Mouse (Mus musculus) liver, adult 2 months (tissue): Measurements from ENCODE around the gene Sh3rf1. TPM values are rescaled to one million over a fixed set of nuclear protein-coding genes. Genes with fewer than 3 reads are reported as not detected.

Experiments
- DNase-seq: peaks from one replicate; pipeline ENCODE4 v3.0.0-alpha.2; 2011; ENCODE audit warnings: low read depth, low spot score; ENCODE audit errors: extremely low read depth
- H3K27ac ChIP-seq: fragments of 200-500 bp; replicated peaks from 2 replicates; pipeline ENCODE4 v1.5.1; 2012; ENCODE audit warnings: low read depth, mild to moderate bottlenecking, control low read depth, inconsistent platforms, low read length; ENCODE audit not compliant: insufficient read depth
- H3K27me3 ChIP-seq: fragments of 200-500 bp; 2 replicates; pipeline ENCODE4 v1.6.1; 2012; ENCODE audit warnings: mild to moderate bottlenecking, moderate library complexity, low read length, inconsistent platforms; ENCODE audit not compliant: control insufficient read depth, insufficient read depth
- H3K36me3 ChIP-seq: fragments of 200-500 bp; 2 replicates; pipeline ENCODE4 v1.6.1; 2012; ENCODE audit warnings: low read length, inconsistent platforms; ENCODE audit not compliant: control insufficient read depth, insufficient read depth
- H3K4me1 ChIP-seq: fragments of 200-500 bp; 2 replicates; pipeline ENCODE4 v1.6.1; 2011; ENCODE audit warnings: low read length; ENCODE audit not compliant: control insufficient read depth, insufficient read depth
- H3K4me3 ChIP-seq: fragments of 200-500 bp; 2 replicates; pipeline ENCODE4 v1.5.1; 2011; ENCODE audit warnings: low read depth, mild to moderate bottlenecking, control low read depth, low read length, moderate library complexity; ENCODE audit not compliant: insufficient read depth
- H3K79me2 ChIP-seq: fragments of 200-500 bp; 2 replicates; pipeline ENCODE4 v1.6.1; 2012; ENCODE audit warnings: inconsistent platforms, mild to moderate bottlenecking, low read length, moderate library complexity; ENCODE audit not compliant: control insufficient read depth, insufficient read depth
- H3K9ac ChIP-seq: fragments of 200-500 bp; 2 replicates; pipeline ENCODE4 v1.6.1; 2012; ENCODE audit warnings: low read depth, mild to moderate bottlenecking, control low read depth, inconsistent platforms, low read length
- CTCF ChIP-seq: fragments of 200-500 bp; IDR thresholded peaks from 2 replicates; pipeline ENCODE4 v1.5.1; 2011; ENCODE audit warnings: low read depth, low read length, control low read depth
- POLR2A ChIP-seq: fragments of 200-500 bp; IDR thresholded peaks from 2 replicates; pipeline ENCODE4 v1.6.1; 2011; ENCODE audit warnings: low read length, control low read depth; ENCODE audit not compliant: insufficient read depth; ENCODE audit errors: extremely low read depth
- WGBS: fragments of 180-500 bp; shearing (Covaris S2); methylation state at CpG from one replicate; pipeline ENCODE4 v1.1.7; 2018; 5-methylcytosine and 5-hydroxymethylcytosine counted together
- polyA plus RNA-seq: library from polyadenylated mRNA; depleted of rRNA; stranded (reverse); fragments of >200 nt; gene quantifications from 2 replicates; pipeline ENCODE4 v1.2.3, GENCODE M21; 2012
- total RNA-seq: library from RNA; depleted of rRNA; stranded (reverse); fragments of >200 nt; gene quantifications from 2 replicates; pipeline ENCODE4 v1.2.3, GENCODE M21; 2014

Sh3rf1 gene
- total and polyA plus RNA-seq, 2 experiments, result 1.6 to 1.8 TPM

- Histone ChIP-seq H3K4me1 (no peaks in the 10 kb centered on the region), H3K27me3 (no peaks in the 10 kb centered on the region), H3K9ac (no peak overlapping the region), H3K79me2 (no peaks in the 10 kb centered on the region), H3K4me3 (no peak overlapping the region), H3K36me3 (no peaks in the 10 kb centered on the region), H3K27ac (no peak overlapping the region)
- 54% methylated on average over 8 of the region's 8 CpGs for WGBS
- TF ChIP-seq POLR2A (no peak), CTCF (no peak)
- no peak for DNase-seq
These were observed 204.4 kb downstream of the Sh3rf1 start for GRCm38 (mm10) chr8:61427916-61428681.

DNA sequence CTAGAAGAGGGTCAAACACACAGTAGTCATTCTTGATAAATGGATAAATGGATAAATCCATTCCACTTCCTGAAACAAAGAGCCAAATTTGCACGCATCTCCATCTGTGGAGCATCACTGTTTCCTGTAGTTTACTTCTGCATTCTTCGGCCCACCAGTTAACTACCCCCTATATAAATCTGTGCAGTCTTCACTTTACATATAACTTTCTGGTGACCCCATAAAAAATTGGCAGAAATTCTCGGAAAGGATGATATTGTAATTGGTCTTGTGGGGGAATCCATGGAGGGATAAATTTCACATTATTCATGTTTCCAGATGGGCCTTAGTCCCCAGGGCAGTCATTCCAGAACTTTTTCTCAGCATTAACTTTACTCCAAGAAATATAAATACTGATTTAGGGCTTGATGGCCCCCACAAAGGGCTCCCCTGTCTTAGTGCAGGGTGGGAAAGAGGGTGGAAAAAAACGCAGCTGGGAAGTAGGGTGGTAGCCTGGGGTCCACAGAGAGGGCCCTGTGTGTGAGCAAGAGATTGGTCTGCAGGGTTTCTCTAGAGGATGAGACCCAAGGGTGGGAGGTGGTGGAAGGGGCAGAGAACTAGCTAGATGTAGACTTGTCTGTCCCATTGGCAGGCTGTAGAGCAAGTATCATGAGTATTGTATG is 205.3 kb downstream of the Sh3rf1 start:
- Histone ChIP-seq H3K27ac (no peak overlapping the region), H3K27me3 (no peaks in the 10 kb centered on the region), H3K4me3 (no peak overlapping the region), H3K4me1 (no peaks in the 10 kb centered on the region), H3K79me2 (no peaks in the 10 kb centered on the region), H3K36me3 (no peaks in the 10 kb centered on the region), H3K9ac (no peak overlapping the region)
- no peak for TF ChIP-seq CTCF
- no peak for TF ChIP-seq POLR2A
- DNase-seq, result no peak
- 80% methylated on average over 4 of the region's 4 CpGs for WGBS

- no peaks in the 10 kb centered on the region for H3K36me3 ChIP-seq
- H3K27me3 ChIP-seq, result no peaks in the 10 kb centered on the region
- H3K27ac ChIP-seq, result no peak overlapping the region
- DNase-seq, result no peak
- H3K9ac ChIP-seq, result no peak overlapping the region
- H3K4me1 ChIP-seq, result peaks cover 4% of the 10 kb centered on the region; the same call in 1 of the 2 replicates
- 95% methylated on average over 5 of the region's 5 CpGs for WGBS
- H3K79me2 ChIP-seq, result no peaks in the 10 kb centered on the region
- no peak for TF ChIP-seq CTCF
- TF ChIP-seq POLR2A, result no peak
- H3K4me3 ChIP-seq, result no peak overlapping the region
These were observed 211.8 kb downstream of the Sh3rf1 start for GRCm38 (mm10) chr8:61435481-61435880.

DNA sequence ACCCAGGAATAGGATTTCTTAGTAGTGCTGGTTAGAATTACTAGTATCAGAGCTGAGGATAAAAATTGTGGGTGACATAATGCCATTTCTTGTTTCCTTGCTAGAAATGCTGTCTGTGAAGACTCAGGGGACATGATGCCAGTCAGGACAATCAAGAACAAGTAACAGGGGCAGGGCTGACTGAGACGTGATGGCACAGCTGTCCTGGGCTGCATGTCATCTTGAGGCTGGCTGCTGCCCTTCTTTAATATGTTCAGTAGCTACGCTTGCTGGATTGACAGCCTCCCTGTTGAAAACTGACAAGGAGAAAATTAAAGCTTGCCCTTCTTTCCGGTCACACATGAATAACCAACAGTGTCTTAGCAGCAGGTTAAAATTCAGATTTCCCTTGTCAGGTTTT is 212.5 kb downstream of the Sh3rf1 start:
- H3K4me1 ChIP-seq, result peaks cover 4% of the 10 kb centered on the region; the same call in 1 of the 2 replicates
- H3K27me3 ChIP-seq, result no peaks in the 10 kb centered on the region
- no peaks in the 10 kb centered on the region for H3K79me2 ChIP-seq
- H3K36me3 ChIP-seq, result no peaks in the 10 kb centered on the region
- H3K4me3 ChIP-seq, result no peak overlapping the region
- WGBS, result 98% methylated on average over 3 of the region's 3 CpGs
- H3K9ac ChIP-seq, result no peak overlapping the region
- DNase-seq, result no peak
- TF ChIP-seq POLR2A (no peak), CTCF (no peak)
- no peak overlapping the region for H3K27ac ChIP-seq

DNA sequence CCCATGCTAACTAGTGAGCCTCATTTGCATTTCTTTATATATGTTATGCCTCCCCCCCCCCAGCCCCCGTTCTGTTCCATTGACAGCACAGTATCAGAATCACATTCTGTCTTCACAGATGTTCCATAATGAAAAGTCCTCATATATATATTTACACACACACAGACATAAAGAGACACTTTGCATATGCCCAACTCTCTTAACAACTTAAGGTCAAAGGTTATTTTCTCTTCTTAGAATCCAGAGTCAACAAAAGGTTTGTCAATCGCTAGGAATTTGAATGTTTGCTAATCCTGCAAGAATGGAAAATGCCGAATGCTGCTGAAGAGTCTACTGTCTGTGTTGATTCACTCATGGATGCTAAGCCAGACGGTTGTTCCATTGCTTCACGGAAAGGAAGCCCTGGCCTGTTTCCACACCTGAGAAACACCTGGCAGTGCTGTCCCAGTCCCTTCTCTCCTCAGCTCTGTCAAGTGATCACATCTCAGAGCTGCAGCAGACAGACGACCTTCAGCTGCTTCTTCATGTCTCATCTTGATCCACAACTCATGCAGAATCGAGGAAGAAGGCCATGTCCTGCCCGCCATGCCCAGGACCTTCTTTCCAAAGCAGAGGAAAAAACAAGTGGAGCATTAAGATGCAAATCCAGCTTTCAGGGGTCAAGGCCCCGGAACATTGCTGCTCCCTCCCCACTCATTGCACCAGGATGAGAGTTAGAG is 213.1 kb downstream of the Sh3rf1 start:
- no peaks in the 10 kb centered on the region for H3K79me2 ChIP-seq
- H3K27ac ChIP-seq, result no peak overlapping the region
- DNase-seq, result peak; percentile 62
- no peak overlapping the region for H3K9ac ChIP-seq
- peaks cover 4% of the 10 kb centered on the region; the same call in 1 of the 2 replicates for H3K4me1 ChIP-seq
- no peaks in the 10 kb centered on the region for H3K27me3 ChIP-seq
- H3K36me3 ChIP-seq, result no peaks in the 10 kb centered on the region
- no peak for TF ChIP-seq POLR2A
- no peak for TF ChIP-seq CTCF
- WGBS, result 43% methylated on average over 9 of the region's 9 CpGs
- no peak overlapping the region for H3K4me3 ChIP-seq

GRCm38 (mm10) chr8:61437305-61437605 is 213.6 kb downstream of the Sh3rf1 start:
- no peak for DNase-seq
- no peaks in the 10 kb centered on the region for H3K79me2 ChIP-seq
- peaks cover 4% of the 10 kb centered on the region; the same call in 1 of the 2 replicates for H3K4me1 ChIP-seq
- no peak overlapping the region for H3K4me3 ChIP-seq
- H3K27me3 ChIP-seq, result no peaks in the 10 kb centered on the region
- no peak for TF ChIP-seq POLR2A
- TF ChIP-seq CTCF, result no peak
- no peak overlapping the region for H3K27ac ChIP-seq
- H3K9ac ChIP-seq, result no peak overlapping the region
- no peaks in the 10 kb centered on the region for H3K36me3 ChIP-seq
